Mouse (Mus musculus): ENCODE results near the gene Acan. TPM values are rescaled to one million over a fixed set of nuclear protein-coding genes. Genes with fewer than 3 reads are reported as not detected.

Gene Acan
- not detected for polyA plus RNA-seq (2017; shearing (Covaris generic))

GRCm38 (mm10) chr7:79053383-79053889 is at the start of gene Acan:
Gene Acan (plus strand): TSS chr7:79053483.
- ATAC-seq = no peak

- ATAC-seq = no peak
Measured at GRCm38 (mm10) chr7:79021293-79021905, 31.9 kb upstream of the Acan start.

GRCm38 (mm10) chr7:79029138-79029537 is 24.1 kb upstream of the Acan start:
- ATAC-seq = no peak

- ATAC-seq = no peak
Measured at GRCm38 (mm10) chr7:79033745-79034144, 19.5 kb upstream of the Acan start.

- ATAC-seq = no peak
Measured at GRCm38 (mm10) chr7:79034521-79034920, 18.8 kb upstream of the Acan start.

- no peak for ATAC-seq
Measured at GRCm38 (mm10) chr7:79052081-79052480, 1.2 kb upstream of the Acan start.

GRCm38 (mm10) chr7:79052521-79053382 is 531 bp upstream of the Acan start:
- no peak for ATAC-seq

- no peak for ATAC-seq
Measured at GRCm38 (mm10) chr7:79054111-79054510, 828 bp downstream of the Acan start.

- no peak for ATAC-seq
Measured at GRCm38 (mm10) chr7:79058546-79058945, 5.3 kb downstream of the Acan start.

- ATAC-seq = no peak
Measured at GRCm38 (mm10) chr7:79067466-79067865, 14.2 kb downstream of the Acan start.

- ATAC-seq = no peak
Measured at GRCm38 (mm10) chr7:79068231-79068630, 14.9 kb downstream of the Acan start.

GRCm38 (mm10) chr7:79079212-79079611 is 25.9 kb downstream of the Acan start:
- no peak for ATAC-seq

GRCm38 (mm10) chr7:79080572-79081399 is 27.5 kb downstream of the Acan start:
- no peak for ATAC-seq

GRCm38 (mm10) chr7:79089111-79089510 is 35.8 kb downstream of the Acan start:
- no peak for ATAC-seq

GRCm38 (mm10) chr7:79096492-79096891 is 43.2 kb downstream of the Acan start:
- no peak for ATAC-seq

GRCm38 (mm10) chr7:79113848-79114247 is 60.6 kb downstream of the Acan start:
- no peak for ATAC-seq

GRCm38 (mm10) chr7:79123465-79123864 is 70.2 kb downstream of the Acan start:
- no peak for ATAC-seq

GRCm38 (mm10) chr7:79129883-79130282 is 76.6 kb downstream of the Acan start:
- ATAC-seq = no peak

- no peak for ATAC-seq
Measured at GRCm38 (mm10) chr7:79130385-79130784, 77.1 kb downstream of the Acan start.

- no peak for ATAC-seq
Measured at GRCm38 (mm10) chr7:79130843-79131444, 77.7 kb downstream of the Acan start, which contains the start of gene Hapln3. Gene Hapln3 (minus strand): TSS chr7:79131018.

GRCm38 (mm10) chr7:79133391-79133790 is 80.1 kb downstream of the Acan start:
- no peak for ATAC-seq

GRCm38 (mm10) chr7:79139328-79139824 is 86.1 kb downstream of the Acan start:
- no peak for ATAC-seq

All from inflammation-experienced regulatory T-cells, adult 6 months (primary cell).